Mouse (Mus musculus) MEL-GATA-1-ER (cell line): ENCODE measurements at regions not wholly inside any gene's neighbourhood (a gene's known extent, or its start where the extent isn't known, plus 50 kb on each side); places are given as distances from the start of the nearest gene placed in this dataset.

Experiments used
- DNase-seq: peaks from one replicate; pipeline ENCODE4 v3.0.0-alpha.2; 2012; ENCODE audit warnings: low read depth; ENCODE audit errors: extremely low read depth

DNA sequence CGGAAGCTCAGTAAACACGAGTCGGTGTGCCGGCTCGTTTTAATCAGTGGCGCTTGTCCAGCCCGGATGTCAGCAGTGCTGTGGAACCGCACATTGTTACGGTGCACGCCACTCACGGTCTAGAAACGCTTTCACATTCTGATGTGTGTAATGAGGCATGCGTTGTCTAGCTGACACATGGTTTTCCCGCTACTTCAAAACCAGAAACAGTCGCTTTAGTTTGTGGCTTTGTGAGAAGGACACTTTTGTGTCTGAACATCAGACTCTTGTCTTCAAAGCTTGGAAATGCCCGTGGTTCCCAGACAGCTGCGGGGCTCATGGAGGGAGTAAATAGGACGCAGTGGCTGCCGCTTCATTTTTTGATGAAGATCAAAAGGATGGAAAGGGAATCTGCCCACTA is 77.0 kb upstream of the Lgr5 start:
- no peak for DNase-seq

GRCm38 (mm10) chr10:115676661-115677060 is 89.1 kb upstream of the Lgr5 start:
- DNase-seq, result no peak

GRCm38 (mm10) chr10:115681115-115681514 is 93.5 kb upstream of the Lgr5 start:
- DNase-seq, result no peak

DNA sequence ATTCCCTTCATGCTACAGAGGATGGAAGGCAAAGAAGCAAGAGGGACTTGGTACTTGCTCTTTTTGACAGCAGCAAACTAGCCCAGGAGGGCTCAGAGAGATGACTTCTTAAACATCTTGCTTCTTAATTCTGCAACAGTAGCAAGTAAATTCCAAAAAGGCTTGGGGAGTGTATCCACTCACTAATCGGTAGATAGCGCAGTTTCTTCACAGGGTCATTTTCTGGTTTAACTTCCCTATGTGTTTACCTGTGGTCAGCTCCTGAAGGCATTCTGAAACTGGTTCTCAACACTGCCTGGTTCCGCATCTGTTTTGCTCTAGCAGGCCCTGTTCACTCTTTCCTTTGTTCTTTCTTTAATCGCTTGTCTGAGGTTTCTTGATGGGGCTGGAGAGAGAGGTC is 104.4 kb upstream of the Lgr5 start:
- DNase-seq, result peak; percentile 6

DNA sequence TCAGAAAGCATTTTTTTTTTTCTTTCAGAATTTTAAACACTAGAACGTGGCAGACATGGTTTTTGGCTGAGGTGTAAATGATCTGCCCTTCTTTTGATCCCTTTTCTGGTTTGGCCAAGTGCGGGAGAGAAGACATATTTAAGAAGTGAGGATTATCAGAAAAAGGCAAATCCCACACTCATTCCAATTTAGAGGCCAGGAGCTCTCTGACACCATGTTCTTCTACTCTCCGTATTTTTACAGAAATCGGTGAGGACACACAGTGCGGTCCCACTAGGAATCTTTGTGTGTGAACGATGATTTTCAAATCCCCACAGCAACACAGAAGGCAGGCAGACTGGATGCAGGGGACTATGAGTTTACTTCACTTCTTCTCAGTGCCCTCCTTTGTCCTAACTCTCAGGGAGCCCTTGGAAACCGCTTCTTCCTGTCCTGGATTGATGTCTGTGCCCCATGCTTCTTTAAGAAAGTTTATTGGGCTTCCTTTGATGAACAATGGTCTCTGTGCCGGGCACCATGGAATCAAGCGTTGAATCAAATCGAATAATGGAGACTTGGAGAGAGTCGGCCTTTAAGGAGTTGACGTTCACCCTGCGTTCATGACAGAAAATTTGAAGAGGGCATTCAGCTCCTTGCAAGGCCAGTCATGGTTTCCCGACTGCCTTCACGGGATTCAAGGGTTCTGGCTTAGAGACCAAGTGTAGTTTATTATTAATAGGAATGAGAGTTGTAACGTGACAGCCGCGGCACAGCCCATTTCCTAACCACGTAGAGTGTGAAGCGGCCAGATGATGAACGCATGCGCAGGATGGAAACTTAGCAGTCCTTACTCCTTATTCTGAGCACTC is 106.6 kb upstream of the Lgr5 start:
- DNase-seq, result no peak

GRCm38 (mm10) chr10:115702358-115702757 is 114.3 kb upstream of the Tspan8 start:
- DNase-seq, result no peak

GRCm38 (mm10) chr10:115708623-115709022 is 108.0 kb upstream of the Tspan8 start:
- DNase-seq, result no peak

DNA sequence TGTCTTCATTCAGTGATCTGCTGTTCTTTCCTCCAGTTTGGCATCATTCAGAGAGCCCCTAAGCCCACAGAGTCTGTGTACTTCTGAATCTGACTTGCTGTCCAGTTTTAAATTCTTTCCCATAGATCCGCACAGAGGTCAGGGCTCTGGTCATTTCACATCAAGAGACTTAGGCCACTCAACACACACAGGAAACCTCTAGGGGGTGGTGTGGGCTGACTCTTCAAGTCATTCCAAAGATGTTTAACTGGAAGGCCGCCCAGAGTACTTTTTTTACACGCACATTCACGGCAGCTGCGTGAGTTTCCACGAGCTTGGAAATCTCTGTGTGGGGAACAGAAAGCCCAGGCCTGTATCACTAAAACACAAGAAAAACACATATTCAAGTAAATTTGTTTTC is 102.7 kb upstream of the Tspan8 start:
- no peak for DNase-seq

DNA sequence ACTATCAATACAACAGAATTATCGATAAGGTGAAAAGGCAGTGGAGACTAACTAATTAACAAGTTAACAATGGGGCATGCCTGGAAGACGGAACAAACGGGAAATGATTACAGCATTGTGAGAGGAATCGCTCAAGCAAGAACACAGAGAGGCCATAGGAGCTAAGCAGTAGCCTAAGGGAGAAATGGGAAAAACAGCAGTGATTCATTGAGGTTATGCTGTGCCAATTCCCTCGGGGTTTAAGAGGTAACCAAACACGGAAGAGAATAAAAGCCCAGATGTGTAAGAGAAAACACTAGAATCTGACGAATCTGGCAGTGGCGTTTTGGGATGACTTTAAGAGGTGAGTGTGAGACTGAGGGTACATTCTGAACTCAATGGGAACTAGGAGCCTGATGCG is 100.5 kb upstream of the Tspan8 start:
- DNase-seq, result no peak

GRCm38 (mm10) chr10:115717064-115717463 is 99.6 kb upstream of the Tspan8 start:
- DNase-seq, result no peak

- no peak for DNase-seq
Measured at GRCm38 (mm10) chr10:115722589-115722988, 94.0 kb upstream of the Tspan8 start.

GRCm38 (mm10) chr10:115742634-115743347 is 73.8 kb upstream of the Tspan8 start:
- DNase-seq, result no peak

GRCm38 (mm10) chr10:115749844-115750243 is 66.8 kb upstream of the Tspan8 start:
- no peak for DNase-seq

DNA sequence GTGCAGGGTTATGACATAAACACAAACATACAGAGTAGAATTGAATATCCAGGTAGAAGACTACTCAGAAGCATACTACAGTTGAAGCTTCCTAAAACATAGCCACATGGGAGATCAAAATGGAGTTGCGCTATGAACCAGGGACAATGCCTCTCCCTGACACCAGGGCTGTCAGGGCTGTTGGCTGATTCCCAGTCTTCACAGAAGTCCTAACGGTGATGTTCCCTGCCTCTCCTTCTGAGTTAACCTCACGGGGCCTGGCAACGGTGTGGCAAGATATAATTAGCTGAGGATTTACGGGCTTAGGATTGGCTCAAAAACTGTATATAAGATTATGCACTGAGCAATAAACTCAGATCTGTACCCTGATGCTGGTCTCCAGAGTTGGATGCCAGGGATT is 66.4 kb upstream of the Tspan8 start:
- DNase-seq, result no peak

GRCm38 (mm10) chr10:115758667-115759066 is 58.0 kb upstream of the Tspan8 start:
- DNase-seq, result no peak
